Mouse (Mus musculus) ES-Bruce4 (cell line): ENCODE measurements around the gene Pigc.

Experiments
- EP300 ChIP-seq: IDR thresholded peaks from 2 replicates; pipeline ENCODE4 v1.6.1; 2011; ENCODE audit warnings: low read depth, low read length; ENCODE audit not compliant: insufficient read depth
- POLR2A ChIP-seq: IDR thresholded peaks from one replicate; pipeline ENCODE4 v1.8.1; 2011; ENCODE audit warnings: low read length; ENCODE audit not compliant: insufficient read depth

DNA sequence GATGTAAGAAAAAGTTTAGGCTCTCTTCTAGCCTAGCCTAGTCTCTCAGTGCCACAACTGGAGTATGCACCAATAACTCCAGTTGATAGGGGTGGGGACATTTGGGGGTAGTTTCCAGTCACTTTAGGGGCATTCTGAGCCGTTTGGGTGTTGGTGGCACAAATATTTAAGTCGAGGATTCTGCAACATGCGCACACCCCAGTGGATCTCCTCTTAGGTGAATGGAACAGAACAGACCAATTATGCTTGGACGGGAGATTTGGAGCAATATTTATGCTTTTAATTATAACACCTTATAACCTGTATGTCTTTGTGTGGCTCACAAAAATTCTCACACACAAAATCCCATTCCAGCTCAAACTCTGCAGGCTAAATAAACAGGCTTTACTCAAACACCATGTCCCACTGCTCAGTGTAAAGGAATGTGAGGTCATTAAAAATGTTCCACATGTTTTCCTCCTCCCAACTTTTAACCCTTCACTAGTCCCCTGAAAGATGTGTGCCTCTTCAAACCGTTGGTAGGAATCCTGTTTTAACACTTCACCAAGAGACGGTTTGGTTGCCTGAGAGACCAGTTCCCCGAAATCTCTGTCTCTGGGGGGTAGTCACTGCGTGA lies 46.4 kb downstream of the Pigc start:
- TF ChIP-seq EP300, result no peak
- TF ChIP-seq POLR2A, result no peak
